Mouse (Mus musculus) limb, embryonic 12.5 days (tissue): ENCODE data around the gene Ubl4b. TPM values are rescaled to one million over a fixed set of nuclear protein-coding genes. Genes with fewer than 3 reads are reported as not detected.

Source experiments
- polyA plus RNA-seq: library from polyadenylated mRNA; unstranded; fragments of >200 nt; fragmentation: Nextera tagmentation; extraction: Ambion mirVana; gene quantifications from 2 replicates; pipeline ENCODE4 v1.2.1, GENCODE M21; 2016

Ubl4b gene
- polyA plus RNA-seq, 1 experiment from 2014 or later = 0.24 TPM

Other genes starting within 250 kb of the Ubl4b start
- 16.2 and 18.9 TPM in 2 replicates for gene Rbm15, start 221.4 kb downstream of the Ubl4b start, polyA plus RNA-seq
- 0.12 TPM in 1 of 2 replicates, not detected in the other for gene Kcnc4, start 95.5 kb downstream of the Ubl4b start, polyA plus RNA-seq
- 4.5 and 7.0 TPM in 2 replicates for gene Slc6a17, start 37.1 kb downstream of the Ubl4b start, polyA plus RNA-seq
- gene Alx3, start 40.0 kb upstream of the Ubl4b start, polyA plus RNA-seq = 14.5 and 15.1 TPM in 2 replicates
- not detected in 2 replicates for gene Gm10961, start 76.2 kb upstream of the Ubl4b start, polyA plus RNA-seq
- gene Strip1, start 76.6 kb upstream of the Ubl4b start, polyA plus RNA-seq = 79.8 and 79.9 TPM in 2 replicates
- gene Ahcyl1, start 141.5 kb upstream of the Ubl4b start, polyA plus RNA-seq = 114 and 115 TPM in 2 replicates
- gene Csf1, start 205.4 kb upstream of the Ubl4b start, polyA plus RNA-seq = 6.1 and 7.4 TPM in 2 replicates